Mouse (Mus musculus): Measurements from ENCODE around the gene Ostn. TPM values are rescaled to one million over a fixed set of nuclear protein-coding genes. Genes with fewer than 3 reads are reported as not detected.

Gene Ostn
- polyA plus RNA-seq, 1 experiment from 2014 or later = not detected

GRCm38 (mm10) chr16:27360059-27360458 lies 52.8 kb downstream of the Ostn start:
- Histone ChIP-seq H3K9me3 (replicated peaks) (no peaks in the 10 kb centered on the region), H3K9ac (no peak overlapping the region), H3K27me3 (replicated peaks) (no peaks in the 10 kb centered on the region), H3K36me3 (no peaks in the 10 kb centered on the region), H3K4me1 (no peaks in the 10 kb centered on the region), H3K4me3 (no peak overlapping the region), H3K27ac (no peak overlapping the region), H3K4me2 (no peak overlapping the region)
- no peak for ATAC-seq
- WGBS (ENCODE audit: insufficient replicate concordance) = 78% methylated on average over 1 of the region's 1 CpGs

GRCm38 (mm10) chr16:27370191-27370590 lies 62.9 kb downstream of the Ostn start, which contains the start of gene Uts2b:
Gene Uts2b, minus strand, starts transcription at chr16:27370239.
- Histone ChIP-seq H3K4me2 (no peak within 1 kb of the TSS), H3K27me3 (replicated peaks) (no peaks in the 10 kb centered on the region), H3K9me3 (replicated peaks) (no peaks in the 10 kb centered on the region), H3K9ac (no peak within 1 kb of the TSS), H3K36me3 (no peaks in the 10 kb centered on the region), H3K4me1 (no peaks in the 10 kb centered on the region), H3K27ac (no peak within 1 kb of the TSS), H3K4me3 (no peak within 1 kb of the TSS)
- no peak for ATAC-seq
- WGBS (ENCODE audit: insufficient replicate concordance) = 68% methylated on average over 8 of the region's 8 CpGs

- no peaks in the 10 kb centered on the region for H3K27me3 ChIP-seq (replicated peaks)
- H3K36me3 ChIP-seq = no peaks in the 10 kb centered on the region
- no peak for ATAC-seq
- WGBS (ENCODE audit: insufficient replicate concordance) = 77% methylated on average over 2 of the region's 2 CpGs
- H3K27ac ChIP-seq = no peak overlapping the region
- no peak overlapping the region for H3K4me3 ChIP-seq
- H3K9ac ChIP-seq = no peak overlapping the region
- no peaks in the 10 kb centered on the region for H3K9me3 ChIP-seq (replicated peaks)
- H3K4me1 ChIP-seq = no peaks in the 10 kb centered on the region
- no peak overlapping the region for H3K4me2 ChIP-seq
Observed at GRCm38 (mm10) chr16:27370700-27371099, 63.4 kb downstream of the Ostn start.

GRCm38 (mm10) chr16:27374139-27374538 lies 66.8 kb downstream of the Ostn start:
- no peak overlapping the region for H3K4me3 ChIP-seq
- no peak for ATAC-seq
- no peaks in the 10 kb centered on the region for H3K36me3 ChIP-seq
- 19% methylated on average over 3 of the region's 3 CpGs for WGBS (ENCODE audit: insufficient replicate concordance)
- no peak overlapping the region for H3K9ac ChIP-seq
- H3K27me3 ChIP-seq (replicated peaks) = no peaks in the 10 kb centered on the region
- H3K4me1 ChIP-seq = no peaks in the 10 kb centered on the region
- H3K4me2 ChIP-seq = no peak overlapping the region
- no peak overlapping the region for H3K27ac ChIP-seq
- H3K9me3 ChIP-seq (replicated peaks) = no peaks in the 10 kb centered on the region

GRCm38 (mm10) chr16:27375318-27375717 lies 68.0 kb downstream of the Ostn start:
- no peak overlapping the region for H3K9ac ChIP-seq
- no peak overlapping the region for H3K4me3 ChIP-seq
- H3K4me2 ChIP-seq = no peak overlapping the region
- H3K9me3 ChIP-seq (replicated peaks) = no peaks in the 10 kb centered on the region
- H3K27me3 ChIP-seq (replicated peaks) = no peaks in the 10 kb centered on the region
- no peaks in the 10 kb centered on the region for H3K4me1 ChIP-seq
- no peak overlapping the region for H3K27ac ChIP-seq
- ATAC-seq = peak; percentile 54; the same call in 1 of the 2 replicates
- H3K36me3 ChIP-seq = no peaks in the 10 kb centered on the region
- WGBS (ENCODE audit: insufficient replicate concordance) = 62% methylated on average over 2 of the region's 2 CpGs

- Histone ChIP-seq H3K4me3 (no peak overlapping the region), H3K27me3 (replicated peaks) (no peaks in the 10 kb centered on the region), H3K9ac (no peak overlapping the region), H3K36me3 (no peaks in the 10 kb centered on the region), H3K4me2 (no peak overlapping the region), H3K4me1 (no peaks in the 10 kb centered on the region), H3K9me3 (replicated peaks) (no peaks in the 10 kb centered on the region), H3K27ac (no peak overlapping the region)
- ATAC-seq = no peak
Observed at GRCm38 (mm10) chr16:27376556-27376955, 69.3 kb downstream of the Ostn start.

- H3K27ac ChIP-seq = no peak overlapping the region
- no peak for ATAC-seq
- H3K36me3 ChIP-seq = no peaks in the 10 kb centered on the region
- 0 out of 2 replicates have a peak, but pooled peaks cover 5% of the 10 kb centered on the region for H3K4me1 ChIP-seq
- WGBS (ENCODE audit: insufficient replicate concordance) = 70% methylated on average over 4 of the region's 4 CpGs
- no peaks in the 10 kb centered on the region for H3K9me3 ChIP-seq (replicated peaks)
- no peak overlapping the region for H3K9ac ChIP-seq
- H3K27me3 ChIP-seq (replicated peaks) = no peaks in the 10 kb centered on the region
- no peak overlapping the region for H3K4me3 ChIP-seq
- H3K4me2 ChIP-seq = no peak overlapping the region
Observed at GRCm38 (mm10) chr16:27382217-27382616, 74.9 kb downstream of the Ostn start.

GRCm38 (mm10) chr16:27384893-27385603 lies 77.8 kb downstream of the Ostn start:
- 43% methylated on average over 4 of the region's 4 CpGs for WGBS (ENCODE audit: insufficient replicate concordance)
- no peak overlapping the region for H3K9ac ChIP-seq
- no peaks in the 10 kb centered on the region for H3K9me3 ChIP-seq (replicated peaks)
- H3K4me2 ChIP-seq = no peak overlapping the region
- H3K27me3 ChIP-seq (replicated peaks) = no peaks in the 10 kb centered on the region
- peaks cover 20% of the 10 kb centered on the region for H3K4me1 ChIP-seq
- no peak overlapping the region for H3K27ac ChIP-seq
- ATAC-seq = no peak
- no peak overlapping the region for H3K4me3 ChIP-seq
- H3K36me3 ChIP-seq = no peaks in the 10 kb centered on the region

GRCm38 (mm10) chr16:27385649-27386048 lies 78.4 kb downstream of the Ostn start:
- Histone ChIP-seq H3K4me3 (no peak overlapping the region), H3K9me3 (replicated peaks) (no peaks in the 10 kb centered on the region), H3K4me2 (no peak overlapping the region), H3K27me3 (replicated peaks) (no peaks in the 10 kb centered on the region), H3K4me1 (peaks cover 26% of the 10 kb centered on the region), H3K36me3 (no peaks in the 10 kb centered on the region), H3K27ac (no peak overlapping the region), H3K9ac (no peak overlapping the region)
- WGBS (ENCODE audit: insufficient replicate concordance) = 77% methylated on average over 1 of the region's 1 CpGs
- ATAC-seq = no peak

GRCm38 (mm10) chr16:27386850-27387407 lies 79.6 kb downstream of the Ostn start:
- WGBS (ENCODE audit: insufficient replicate concordance) = 61% methylated on average over 4 of the region's 4 CpGs

GRCm38 (mm10) chr16:27387634-27388611 lies 80.6 kb downstream of the Ostn start:
- peak overlapping the region; percentile 89 for H3K9ac ChIP-seq
- WGBS (ENCODE audit: insufficient replicate concordance) = 23% methylated on average over 12 of the region's 12 CpGs
- peak; percentile 21; the same call in 1 of the 2 replicates for ATAC-seq

More at GRCm38 (mm10) chr16:27386850-27387407, 79.6 kb downstream of the Ostn start:
- ATAC-seq = no peak
- Histone ChIP-seq H3K36me3 (no peaks in the 10 kb centered on the region), H3K9ac (no peak overlapping the region), H3K4me3 (no peak overlapping the region), H3K27me3 (replicated peaks) (no peaks in the 10 kb centered on the region), H3K27ac (no peak overlapping the region), H3K4me2 (no peak overlapping the region), H3K9me3 (replicated peaks) (no peaks in the 10 kb centered on the region), H3K4me1 (peaks cover 31% of the 10 kb centered on the region)

More at GRCm38 (mm10) chr16:27387634-27388611, 80.6 kb downstream of the Ostn start:
- peak overlapping the region; percentile 53 for H3K27ac ChIP-seq
- peaks cover 34% of the 10 kb centered on the region for H3K4me1 ChIP-seq
- H3K9me3 ChIP-seq (replicated peaks) = no peaks in the 10 kb centered on the region
- peak overlapping the region; percentile 79 for H3K4me2 ChIP-seq
- no peaks in the 10 kb centered on the region for H3K27me3 ChIP-seq (replicated peaks)
- no peaks in the 10 kb centered on the region for H3K36me3 ChIP-seq
- peak overlapping the region; percentile 84 for H3K4me3 ChIP-seq

All from liver, embryonic 12.5 days (tissue).